Mouse (Mus musculus): ENCODE data around the gene Stk38.
"Not testable (repeated sequence)": the region's sequence is repeated elsewhere in the genome, so short reads cannot be mapped to it uniquely, and the experiment has no call there.

Gene Stk38

GRCm38 (mm10) chr17:29007641-29008325 is at the start of gene Stk38:
TSS of gene Stk38 (minus strand) at chr17:29007995.
- peak; percentile 94 to 97 for DNase-seq (ENCODE audit: low spot score in 2 of 2)

- no peak for DNase-seq (ENCODE audit: low spot score in 2 of 2)
Observed at GRCm38 (mm10) chr17:29057361-29057890, 49.6 kb upstream of the Stk38 start.

- peak; percentile 66 to 68 for DNase-seq (ENCODE audit: low spot score in 2 of 2)
Observed at GRCm38 (mm10) chr17:29056699-29057151, 48.9 kb upstream of the Stk38 start.

- DNase-seq (ENCODE audit: low spot score in 2 of 2) = no peak
Observed at GRCm38 (mm10) chr17:29056207-29056606, 48.4 kb upstream of the Stk38 start.

- DNase-seq (ENCODE audit: low spot score in 2 of 2) = no peak
Observed at GRCm38 (mm10) chr17:29055586-29055985, 47.8 kb upstream of the Stk38 start.

GRCm38 (mm10) chr17:29054429-29054828 is 46.6 kb upstream of the Stk38 start:
- no peak for DNase-seq (ENCODE audit: low spot score in 2 of 2)

- DNase-seq (ENCODE audit: low spot score in 2 of 2) = no peak
Observed at GRCm38 (mm10) chr17:29053841-29054240, 46.0 kb upstream of the Stk38 start.

GRCm38 (mm10) chr17:29053067-29053466 is 45.3 kb upstream of the Stk38 start:
- DNase-seq (ENCODE audit: low spot score in 2 of 2) = no peak

GRCm38 (mm10) chr17:29050791-29051190 is 43.0 kb upstream of the Stk38 start:
- no peak for DNase-seq (ENCODE audit: low spot score in 2 of 2)

GRCm38 (mm10) chr17:29049923-29050322 is 42.1 kb upstream of the Stk38 start:
- DNase-seq (ENCODE audit: low spot score in 2 of 2) = no peak

GRCm38 (mm10) chr17:29049508-29049889 is 41.7 kb upstream of the Stk38 start:
- no peak for DNase-seq (ENCODE audit: low spot score in 2 of 2)

- peak; percentile 70 to 86 for DNase-seq (ENCODE audit: low spot score in 2 of 2)
Observed at GRCm38 (mm10) chr17:29048748-29049507, 41.1 kb upstream of the Stk38 start.

GRCm38 (mm10) chr17:29047697-29048514 is 40.1 kb upstream of the Stk38 start:
- no peak for DNase-seq (ENCODE audit: low spot score in 2 of 2)

- DNase-seq (ENCODE audit: low spot score in 2 of 2) = no peak
Observed at GRCm38 (mm10) chr17:29046863-29047262, 39.1 kb upstream of the Stk38 start.

- no peak for DNase-seq (ENCODE audit: low spot score in 2 of 2)
Observed at GRCm38 (mm10) chr17:29045741-29046530, 38.1 kb upstream of the Stk38 start.

- DNase-seq (ENCODE audit: low spot score in 2 of 2) = no peak
Observed at GRCm38 (mm10) chr17:29044925-29045319, 37.1 kb upstream of the Stk38 start.

GRCm38 (mm10) chr17:29044146-29044924 is 36.5 kb upstream of the Stk38 start:
- DNase-seq (ENCODE audit: low spot score in 2 of 2) = no peak

GRCm38 (mm10) chr17:29043583-29043982 is 35.8 kb upstream of the Stk38 start:
- no peak for DNase-seq (ENCODE audit: low spot score in 2 of 2)

GRCm38 (mm10) chr17:29042569-29042968 is 34.8 kb upstream of the Stk38 start:
- DNase-seq (ENCODE audit: low spot score in 2 of 2) = no peak

GRCm38 (mm10) chr17:29041632-29042031 is 33.8 kb upstream of the Stk38 start:
- DNase-seq (ENCODE audit: low spot score in 2 of 2) = not testable (repeated sequence)
